16 mouse cellular contexts compared by ENCODE assay signal in genomic region chr6:99819255-99819929, GRCm38 (mm10).
DNase-seq lines count a peak whose midpoint lies in the region; ATAC-seq lines count a peak whose summit lies in the region.
"Had no signal": no experiment of that assay in that cellular context is flagged by ENCODE, and none has a peak within 500 bp of the region (broad histone marks: within the 10 kb centered on the region; RNA-seq: fewer than 3 reads in every experiment).

No protein-coding gene starts in this region.

- H3K36me3 ChIP-seq in embryonic facial prominence, embryonic 10.5 days (replicated peaks) = no peaks in the 10 kb centered on the region
- H3K36me3 ChIP-seq: heart, embryonic 10.5 days; limb, embryonic 13.5 days; neural tube, embryonic 13.5 days; stomach, embryonic 15.5 days had no signal

- peak; percentile 33 for DNase-seq in gastrocnemius, postnatal 14 days
- no peak for DNase-seq in gastrocnemius, postnatal 25 days
- DNase-seq in left cerebral cortex, postnatal 4 days = peak; percentile 58
- no peak for DNase-seq in left cerebral cortex, adult 11 months (ENCODE audit: low spot score)
- DNase-seq in MN1 (ENCODE audit: low spot score) = peak; percentile 35
- peak; percentile 25 for DNase-seq in embryonic facial prominence, embryonic 10.5 days (ENCODE audit: low spot score)
- no peak for DNase-seq in heart, postnatal 25 days (ENCODE audit: low spot score)
- DNase-seq: spleen, adult 18-20 months; thymus, postnatal 14 days had no signal

- H3K4me1 ChIP-seq in embryonic facial prominence, embryonic 10.5 days = peaks cover 27% of the 10 kb centered on the region

- intact Hi-C loops in gastrocnemius, postnatal 14 days (cut with DNase I; ENCODE audit: low total_unique reads) = no loop called here
- intact Hi-C loops in left cerebral cortex, postnatal 4 days (cut with DNase I) = no loop called here
- intact Hi-C loops in heart, postnatal 25 days (cut with DNase I) = no loop called here

- no peak for ATAC-seq in erythroblast, adult 5-6 weeks (replicated peaks; ENCODE audit: low FRiP score, poor library complexity, severe bottlenecking)
- ATAC-seq: CD4-positive, CD25-positive, alpha-beta regulatory T cell, adult 4 months; forebrain, embryonic 13.5 days had no signal

- H3K9me3 ChIP-seq in embryonic facial prominence, embryonic 10.5 days = no peaks in the 10 kb centered on the region
- H3K9me3 ChIP-seq: forebrain, embryonic 13.5 days; heart, embryonic 10.5 days; limb, embryonic 13.5 days; neural tube, embryonic 13.5 days; stomach, embryonic 15.5 days had no signal

- peak overlapping the region; percentile 24; the same call in 1 of the 2 replicates for H3K27ac ChIP-seq in embryonic facial prominence, embryonic 10.5 days (replicated peaks)
- H3K27ac ChIP-seq: forebrain, embryonic 13.5 days; heart, embryonic 10.5 days; limb, embryonic 13.5 days; neural tube, embryonic 13.5 days; stomach, embryonic 15.5 days had no signal

- WGBS in embryonic facial prominence, embryonic 10.5 days = 48% methylated on average over 8 of the region's 8 CpGs

- no peak overlapping the region for H3K4me3 ChIP-seq in embryonic facial prominence, embryonic 10.5 days
- H3K4me3 ChIP-seq: forebrain, embryonic 13.5 days; heart, embryonic 10.5 days; limb, embryonic 13.5 days; neural tube, embryonic 13.5 days; stomach, embryonic 15.5 days had no signal

- peaks cover 35% of the 10 kb centered on the region for H3K27me3 ChIP-seq in embryonic facial prominence, embryonic 10.5 days (replicated peaks; ENCODE audit: low read depth, poor library complexity, severe bottlenecking)
- H3K27me3 ChIP-seq: forebrain, embryonic 13.5 days; stomach, embryonic 15.5 days had no signal

Comparison
In these comparisons a context has a peak if more than half of its experiments do, and no peak if none do; other contexts are left out.
1. DNase-seq: peak in gastrocnemius, postnatal 14 days (single experiment), left cerebral cortex, postnatal 4 days (single experiment), MN1 (single experiment) and embryonic facial prominence, embryonic 10.5 days (single experiment); none in gastrocnemius, postnatal 25 days (single experiment), left cerebral cortex, adult 11 months (single experiment) and heart, postnatal 25 days (single experiment).